Mouse (Mus musculus) embryonic facial prominence, embryonic 12.5 days (tissue): Measurements from ENCODE around the gene Pcbp2. TPM values are rescaled to one million over a fixed set of nuclear protein-coding genes. Genes with fewer than 3 reads are reported as not detected.

Source experiments
- ATAC-seq: fragments of 200-750 bp; cut with Nextera tagmentation; 2 replicates; pipeline ENCODE4 v1.8.0; 2017; ENCODE audit not compliant: insufficient number of reproducible peaks, insufficient read depth, low FRiP score, low TSS enrichment
- H3K27ac ChIP-seq: fragments of 300-500 bp; sonication (generic); 2 replicates; pipeline ENCODE4 v1.5.1; 2016; ENCODE audit warnings: mild to moderate bottlenecking
- H3K27me3 ChIP-seq: fragments of 300-500 bp; sonication (generic); 2 replicates; pipeline ENCODE4 v1.6.1; 2016; ENCODE audit warnings: mild to moderate bottlenecking, moderate library complexity
- H3K36me3 ChIP-seq: fragments of 300-500 bp; sonication (generic); 2 replicates; pipeline ENCODE4 v1.6.1; 2016; ENCODE audit warnings: mild to moderate bottlenecking
- H3K4me1 ChIP-seq: fragments of 300-500 bp; sonication (generic); 2 replicates; pipeline ENCODE4 v1.6.1; 2016
- H3K4me2 ChIP-seq: fragments of 300-500 bp; sonication (generic); replicated peaks from 2 replicates; pipeline ENCODE4 v1.6.1; 2016; ENCODE audit warnings: mild to moderate bottlenecking, moderate library complexity
- H3K4me3 ChIP-seq: fragments of 300-500 bp; sonication (generic); 2 replicates; pipeline ENCODE4 v1.5.1; 2016; ENCODE audit warnings: mild to moderate bottlenecking
- H3K9ac ChIP-seq: fragments of 300-500 bp; sonication (generic); 2 replicates; pipeline ENCODE4 v1.6.1; 2016; ENCODE audit warnings: mild to moderate bottlenecking, moderate library complexity
- H3K9me3 ChIP-seq: fragments of 300-500 bp; sonication (generic); 2 replicates; pipeline ENCODE4 v1.6.1; 2016; ENCODE audit warnings: mild to moderate bottlenecking, moderate library complexity
- WGBS: fragments of 180-500 bp; shearing (Covaris S2); methylation state at CpG from one replicate; pipeline ENCODE4 v1.1.7; 2016; 5-methylcytosine and 5-hydroxymethylcytosine counted together
- polyA plus RNA-seq: library from polyadenylated mRNA; unstranded; fragments of >200 nt; fragmentation: Nextera tagmentation; extraction: Ambion mirVana; gene quantifications from 2 replicates; pipeline ENCODE4 v1.2.1, GENCODE M21; 2016

Gene Pcbp2
- polyA plus RNA-seq, 1 experiment from 2014 or later, result 230 TPM

GRCm38 (mm10) chr15:102500479-102500878 is 30.1 kb downstream of the Pcbp2 start:
- Histone ChIP-seq H3K36me3 (peaks cover 79% of the 10 kb centered on the region), H3K4me2 (no peak overlapping the region), H3K4me1 (no peaks in the 10 kb centered on the region), H3K4me3 (no peak overlapping the region), H3K9me3 (no peaks in the 10 kb centered on the region), H3K27me3 (no peaks in the 10 kb centered on the region), H3K9ac (no peak overlapping the region), H3K27ac (no peak overlapping the region)
- ATAC-seq, result no peak
- WGBS, result 89% methylated on average over 5 of the region's 5 CpGs

DNA sequence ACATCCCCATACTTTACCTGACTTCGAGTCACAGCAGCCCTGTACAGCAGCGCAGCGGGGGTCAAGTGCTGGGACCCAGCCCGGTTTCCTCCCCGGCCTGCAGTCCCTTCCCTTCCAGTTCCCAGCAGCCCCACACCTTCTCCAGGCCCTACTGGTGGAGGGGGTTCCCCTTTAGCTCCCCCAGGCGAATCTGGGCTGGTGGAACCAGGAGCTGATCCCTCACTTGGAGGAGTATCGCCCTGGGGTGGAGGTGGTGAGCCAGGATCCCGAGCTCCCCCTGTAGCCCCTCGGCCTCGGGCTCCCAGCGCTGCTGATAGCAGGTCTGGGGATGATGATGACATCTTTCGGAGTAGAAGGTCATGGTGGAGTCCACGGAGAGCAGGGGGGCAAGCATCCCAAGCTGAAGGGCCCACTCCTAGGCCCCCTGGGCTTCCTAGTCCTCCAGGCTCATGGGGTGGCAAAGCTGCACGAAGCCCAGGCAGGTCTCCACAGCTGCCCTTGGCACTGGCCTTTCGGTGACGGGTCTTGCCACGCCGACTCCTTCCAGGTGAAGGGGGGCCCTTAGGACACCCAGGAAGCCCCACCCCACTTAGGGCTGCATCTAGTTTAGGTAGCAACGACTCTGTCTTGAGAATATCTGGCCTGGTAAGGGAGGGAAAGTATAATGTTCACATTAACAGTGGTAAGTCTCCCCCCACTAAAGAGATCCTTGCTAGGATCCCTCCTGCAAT is 30.9 kb downstream of the Pcbp2 start:
- no peak for ATAC-seq
- WGBS, result 87% methylated on average over 19 of the region's 19 CpGs

DNA sequence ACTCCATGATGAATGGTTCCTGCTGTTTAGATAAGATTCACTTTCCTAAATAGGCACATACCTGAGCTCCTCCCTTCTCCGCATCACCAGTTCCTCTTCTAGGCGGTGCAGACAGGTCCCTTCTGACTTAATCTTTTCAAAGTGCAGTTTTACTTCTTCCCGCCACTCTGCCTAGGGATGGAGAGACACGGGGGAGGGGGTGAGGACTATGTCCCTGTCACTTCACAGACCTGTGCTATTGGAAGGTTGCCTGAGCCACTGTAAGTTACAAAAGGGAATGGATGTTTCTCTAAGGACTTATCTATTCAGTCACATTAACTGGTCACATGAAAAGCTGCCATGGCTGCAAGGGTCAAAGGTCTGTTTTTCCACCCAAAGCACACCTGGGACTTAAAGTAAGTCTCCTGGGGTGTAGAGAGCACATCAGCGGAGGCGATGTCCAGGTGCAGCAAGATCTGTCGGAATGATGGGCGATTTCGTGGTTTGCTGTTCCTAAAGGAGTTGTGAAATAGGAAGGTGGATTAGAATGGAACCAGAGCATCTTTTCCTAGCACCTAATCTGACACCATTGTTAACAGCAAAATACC is 32.0 kb downstream of the Pcbp2 start:
- no peak for ATAC-seq
- WGBS, result 73% methylated on average over 9 of the region's 9 CpGs
- H3K27ac ChIP-seq, result no peak overlapping the region
- H3K4me3 ChIP-seq, result no peak overlapping the region
- no peak overlapping the region for H3K9ac ChIP-seq
- H3K36me3 ChIP-seq, result peaks cover 65% of the 10 kb centered on the region
- no peaks in the 10 kb centered on the region for H3K9me3 ChIP-seq
- H3K4me1 ChIP-seq, result no peaks in the 10 kb centered on the region
- H3K27me3 ChIP-seq, result no peaks in the 10 kb centered on the region
- H3K4me2 ChIP-seq, result no peak overlapping the region

More for the DNA sequence above, 30.9 kb downstream of the Pcbp2 start:
- Histone ChIP-seq H3K36me3 (peaks cover 71% of the 10 kb centered on the region), H3K9ac (no peak overlapping the region), H3K27ac (no peak overlapping the region), H3K4me1 (no peaks in the 10 kb centered on the region), H3K9me3 (no peaks in the 10 kb centered on the region), H3K4me3 (no peak overlapping the region), H3K4me2 (no peak overlapping the region), H3K27me3 (no peaks in the 10 kb centered on the region)

GRCm38 (mm10) chr15:102503447-102503846 is 33.1 kb downstream of the Pcbp2 start, which contains the start of gene Gm10337:
Gene Gm10337 (plus strand): TSS chr15:102503722.
- WGBS, result 88% methylated on average over 1 of the region's 1 CpGs
- Histone ChIP-seq H3K9me3 (no peaks in the 10 kb centered on the region), H3K9ac (no peak within 1 kb of the TSS), H3K36me3 (peaks cover 61% of the 10 kb centered on the region), H3K4me3 (no peak within 1 kb of the TSS), H3K27ac (0 out of 2 replicates have a peak within 1 kb of the TSS, but pooled peaks have one; percentile 2), H3K4me2 (no peak within 1 kb of the TSS), H3K4me1 (no peaks in the 10 kb centered on the region), H3K27me3 (no peaks in the 10 kb centered on the region)
- no peak for ATAC-seq

DNA sequence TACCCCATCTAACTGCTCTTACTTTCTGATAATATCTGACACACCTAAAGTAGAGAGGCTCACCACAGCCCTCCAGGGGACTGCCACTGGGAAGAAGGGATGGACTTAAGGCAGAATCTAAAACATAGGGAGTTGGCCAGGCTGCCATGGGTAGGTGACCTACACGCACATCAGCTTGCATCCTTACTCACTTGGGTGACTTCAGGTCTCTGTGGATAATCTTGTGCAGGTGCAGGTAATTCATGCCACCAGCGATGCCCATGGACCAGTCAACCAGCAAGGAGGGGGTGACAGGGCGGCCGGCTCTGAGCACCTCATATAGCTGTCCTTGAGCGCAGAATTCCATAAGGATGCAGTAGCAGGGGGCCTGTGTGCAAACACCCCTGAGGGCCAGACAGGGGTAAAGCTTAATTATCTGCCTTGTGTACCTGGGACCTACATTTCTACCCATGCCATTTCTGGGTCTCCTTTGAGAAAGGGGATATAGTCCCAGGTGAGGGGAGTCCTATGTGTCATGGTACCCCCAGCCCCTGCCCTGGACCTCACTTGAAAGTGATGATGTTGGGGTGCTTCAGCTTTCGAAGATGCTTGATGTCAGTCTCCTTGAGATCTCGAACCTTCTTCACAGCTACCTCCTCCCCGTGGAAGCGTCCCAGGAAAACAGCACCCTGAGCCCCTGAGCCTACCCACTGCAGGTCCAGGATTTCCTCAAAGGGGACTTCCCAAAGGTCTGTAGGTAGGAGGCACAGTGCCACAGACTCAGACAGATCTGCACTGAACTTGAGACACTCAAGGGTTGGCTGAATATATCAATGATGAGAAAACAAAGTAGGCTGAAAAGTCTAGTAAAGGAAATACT is 33.8 kb downstream of the Pcbp2 start:
- no peak for ATAC-seq

DNA sequence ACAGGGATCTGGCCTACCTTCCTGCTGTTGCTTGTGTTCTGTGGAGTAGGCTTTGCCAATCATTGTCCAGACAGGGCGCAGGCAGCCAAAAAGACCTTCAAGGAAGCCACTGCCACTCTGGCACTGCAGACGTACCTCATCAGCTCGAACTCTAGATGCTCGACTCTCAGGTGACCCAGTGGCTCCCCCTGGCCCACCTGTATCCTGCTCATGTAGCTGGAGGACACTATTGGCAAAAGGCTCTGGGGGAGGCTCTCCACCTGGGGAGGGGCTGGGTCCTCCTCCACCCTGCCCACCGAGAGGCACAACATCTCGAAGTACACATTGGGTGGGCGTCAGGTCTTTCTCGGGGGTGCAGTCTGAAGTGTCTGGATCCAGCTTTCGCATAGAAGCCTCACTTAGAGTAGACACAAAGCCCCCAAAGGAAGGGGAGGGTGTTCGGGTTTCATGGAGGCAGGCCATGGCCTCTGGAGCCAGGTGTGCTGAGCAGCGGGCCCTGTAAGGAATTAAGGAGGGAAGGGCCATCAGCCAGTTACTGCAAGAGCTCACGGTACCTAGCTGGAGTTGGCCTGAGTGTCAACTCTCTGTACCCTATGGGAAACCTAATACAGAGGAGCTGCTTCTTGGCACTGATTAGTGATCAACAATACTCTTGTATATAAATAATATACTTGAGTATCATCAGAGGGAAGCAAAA is 34.9 kb downstream of the Pcbp2 start:
- Histone ChIP-seq H3K9me3 (no peaks in the 10 kb centered on the region), H3K4me1 (peaks cover 9% of the 10 kb centered on the region), H3K9ac (no peak overlapping the region), H3K27me3 (no peaks in the 10 kb centered on the region), H3K4me2 (no peak overlapping the region), H3K36me3 (peaks cover 47% of the 10 kb centered on the region), H3K4me3 (no peak overlapping the region), H3K27ac (no peak overlapping the region)
- WGBS, result 75% methylated on average over 12 of the region's 12 CpGs
- ATAC-seq, result no peak

More for the DNA sequence above, 33.8 kb downstream of the Pcbp2 start:
- Histone ChIP-seq H3K4me2 (no peak overlapping the region), H3K9ac (no peak overlapping the region), H3K27ac (no peak overlapping the region), H3K27me3 (no peaks in the 10 kb centered on the region), H3K9me3 (no peaks in the 10 kb centered on the region), H3K4me3 (no peak overlapping the region), H3K36me3 (peaks cover 58% of the 10 kb centered on the region), H3K4me1 (no peaks in the 10 kb centered on the region)
- 89% methylated on average over 9 of the region's 9 CpGs for WGBS

DNA sequence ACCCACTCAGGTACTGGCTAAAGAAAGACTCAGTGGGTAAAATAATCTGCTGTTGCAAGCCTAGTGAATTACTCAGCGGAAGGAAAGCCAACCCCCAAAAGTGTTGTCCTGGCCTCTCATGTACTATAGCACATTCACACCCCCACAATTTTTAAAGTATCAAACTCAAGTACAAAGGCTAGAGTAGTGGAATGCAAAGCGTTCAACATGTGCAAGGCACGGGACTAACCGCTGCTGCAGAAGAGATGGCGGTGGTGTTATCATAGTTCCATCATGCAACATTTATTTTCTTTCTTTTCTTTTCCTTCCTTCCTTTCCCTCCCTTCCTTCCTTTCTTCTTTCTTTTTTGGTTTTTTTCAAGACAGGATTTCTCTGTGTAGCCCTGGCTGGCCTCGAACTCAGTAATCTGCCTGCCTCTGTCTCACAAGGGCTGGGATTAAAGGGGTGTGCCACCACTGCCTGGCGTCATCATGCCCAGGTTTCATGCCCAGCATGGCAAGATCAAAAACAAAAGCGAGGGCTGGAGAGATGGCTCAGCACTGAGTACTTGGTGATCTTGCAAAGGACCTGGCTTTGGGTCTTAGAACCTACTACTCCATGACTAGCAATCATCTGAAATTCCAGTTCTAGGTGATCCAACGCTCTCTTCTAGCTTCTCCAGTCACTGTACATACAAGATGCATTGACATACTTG is 35.6 kb downstream of the Pcbp2 start:
- Histone ChIP-seq H3K4me1 (peaks cover 13% of the 10 kb centered on the region), H3K4me2 (no peak overlapping the region), H3K36me3 (peaks cover 40% of the 10 kb centered on the region), H3K27me3 (no peaks in the 10 kb centered on the region), H3K9ac (no peak overlapping the region), H3K9me3 (no peaks in the 10 kb centered on the region), H3K27ac (no peak overlapping the region), H3K4me3 (no peak overlapping the region)
- no peak for ATAC-seq
- WGBS, result 85% methylated on average over 9 of the region's 9 CpGs

- Histone ChIP-seq H3K4me3 (no peak overlapping the region), H3K9ac (no peak overlapping the region), H3K9me3 (no peaks in the 10 kb centered on the region), H3K27me3 (no peaks in the 10 kb centered on the region), H3K27ac (no peak overlapping the region), H3K36me3 (peaks cover 35% of the 10 kb centered on the region), H3K4me2 (no peak overlapping the region), H3K4me1 (peaks cover 18% of the 10 kb centered on the region)
- ATAC-seq, result no peak
- WGBS, result 63% methylated on average over 2 of the region's 2 CpGs
Observed at GRCm38 (mm10) chr15:102506464-102506830, 36.1 kb downstream of the Pcbp2 start.

DNA sequence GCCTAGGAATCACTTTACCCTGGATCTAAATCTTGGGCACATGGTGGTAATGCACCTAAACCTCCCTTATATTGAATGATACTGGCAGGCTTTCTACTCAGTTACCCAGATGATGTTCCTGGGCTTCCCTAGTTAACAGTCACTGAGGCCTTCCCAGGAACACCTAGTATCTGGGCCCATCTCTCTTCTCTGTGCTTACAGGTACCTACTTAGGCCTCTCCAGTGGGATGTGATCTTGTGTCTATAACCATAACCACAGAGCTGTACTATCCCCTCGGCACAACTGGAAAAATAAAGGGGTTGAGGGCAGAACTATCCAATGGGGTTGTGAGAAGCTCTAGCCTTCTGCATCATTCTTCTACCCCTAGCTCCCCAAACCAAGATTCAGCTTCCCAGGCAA is 36.5 kb downstream of the Pcbp2 start:
- no peak overlapping the region for H3K27ac ChIP-seq
- WGBS, result 93% methylated on average over 1 of the region's 1 CpGs
- H3K9me3 ChIP-seq, result no peaks in the 10 kb centered on the region
- peaks cover 23% of the 10 kb centered on the region for H3K4me1 ChIP-seq
- no peak overlapping the region for H3K9ac ChIP-seq
- no peak for ATAC-seq
- no peak overlapping the region for H3K4me3 ChIP-seq
- peaks cover 31% of the 10 kb centered on the region for H3K36me3 ChIP-seq
- no peaks in the 10 kb centered on the region for H3K27me3 ChIP-seq
- H3K4me2 ChIP-seq, result no peak overlapping the region

DNA sequence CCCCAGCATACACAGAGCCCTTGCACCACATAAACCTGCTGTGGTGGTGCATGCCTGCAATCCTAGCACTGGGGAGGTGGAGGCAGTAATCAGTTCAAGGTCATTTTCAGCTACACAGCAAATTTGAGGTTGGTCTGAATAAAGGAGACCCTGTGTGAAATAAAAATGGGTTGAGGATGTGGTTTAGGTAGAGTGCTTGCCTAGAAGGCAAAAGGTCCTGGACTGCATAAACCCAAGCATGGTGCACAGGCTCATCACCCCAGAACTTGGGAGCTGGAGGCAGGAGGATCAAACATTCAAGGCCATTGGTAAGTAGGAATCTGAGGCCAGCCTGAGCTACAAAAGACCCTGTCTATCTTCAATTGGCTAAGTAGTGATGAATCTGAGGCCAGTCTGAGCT is 37.2 kb downstream of the Pcbp2 start:
- no peaks in the 10 kb centered on the region for H3K9me3 ChIP-seq
- no peak overlapping the region for H3K4me2 ChIP-seq
- H3K36me3 ChIP-seq, result peaks cover 24% of the 10 kb centered on the region
- peaks cover 30% of the 10 kb centered on the region for H3K4me1 ChIP-seq
- H3K4me3 ChIP-seq, result no peak overlapping the region
- no peak for ATAC-seq
- no peaks in the 10 kb centered on the region for H3K27me3 ChIP-seq
- H3K9ac ChIP-seq, result no peak overlapping the region
- no peak overlapping the region for H3K27ac ChIP-seq

DNA sequence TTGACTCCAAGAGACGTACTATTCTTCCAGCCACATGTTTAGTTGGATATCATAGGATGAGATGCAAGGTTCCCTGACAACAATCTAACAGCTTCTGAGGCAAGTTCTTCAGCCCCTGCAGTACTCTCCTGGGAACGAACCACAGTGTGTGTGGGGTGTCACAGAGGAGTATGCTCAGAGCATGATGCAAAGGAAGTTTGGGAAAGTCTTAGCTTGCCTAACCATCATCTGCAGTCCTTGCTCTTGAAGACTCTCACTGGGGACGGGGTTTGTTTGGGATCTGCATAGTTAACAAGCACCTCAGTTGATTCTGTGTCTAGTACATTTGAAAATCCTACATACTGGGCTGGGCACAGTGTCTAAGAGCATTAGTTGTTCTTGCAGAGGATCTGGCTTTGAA is 38.0 kb downstream of the Pcbp2 start:
- H3K36me3 ChIP-seq, result peaks cover 16% of the 10 kb centered on the region
- H3K4me1 ChIP-seq, result peaks cover 31% of the 10 kb centered on the region
- no peak for ATAC-seq
- H3K9ac ChIP-seq, result no peak overlapping the region
- WGBS, result 83% methylated on average over 3 of the region's 3 CpGs
- H3K4me2 ChIP-seq, result no peak overlapping the region
- H3K4me3 ChIP-seq, result no peak overlapping the region
- no peaks in the 10 kb centered on the region for H3K9me3 ChIP-seq
- no peaks in the 10 kb centered on the region for H3K27me3 ChIP-seq
- H3K27ac ChIP-seq, result no peak overlapping the region
